Mouse (Mus musculus) heart, embryonic 13.5 days (tissue): Measurements from ENCODE around the gene Slc25a22. TPM values are rescaled to one million over a fixed set of nuclear protein-coding genes. Genes with fewer than 3 reads are reported as not detected.
"Not testable (repeated sequence)": the region's sequence is repeated elsewhere in the genome, so short reads cannot be mapped to it uniquely, and the experiment has no call there.

Source experiments
- ATAC-seq: fragments of 200-750 bp; cut with Nextera tagmentation; 2 replicates; pipeline ENCODE4 v1.8.0; 2017; ENCODE audit warnings: moderate TSS enrichment; ENCODE audit not compliant: insufficient number of reproducible peaks, low FRiP score, low TSS enrichment; ENCODE audit errors: extremely low read depth
- H3K27ac ChIP-seq: fragments of 300-500 bp; sonication (generic); replicated peaks from 2 replicates; pipeline ENCODE4 v1.5.1; 2015; ENCODE audit warnings: moderate library complexity, mild to moderate bottlenecking, inconsistent platforms
- H3K27me3 ChIP-seq: fragments of 300-500 bp; sonication (generic); replicated peaks from 2 replicates; pipeline ENCODE4 v1.6.1; 2015; ENCODE audit warnings: mild to moderate bottlenecking, inconsistent platforms
- H3K36me3 ChIP-seq: fragments of 300-500 bp; sonication (generic); 2 replicates; pipeline ENCODE4 v1.6.1; 2015; ENCODE audit warnings: mild to moderate bottlenecking, inconsistent platforms
- H3K4me1 ChIP-seq: fragments of 300-500 bp; sonication (generic); 2 replicates; pipeline ENCODE4 v1.6.1; 2015; ENCODE audit warnings: inconsistent platforms
- H3K4me2 ChIP-seq: fragments of 300-500 bp; sonication (generic); 2 replicates; pipeline ENCODE4 v1.6.1; 2015; ENCODE audit warnings: inconsistent platforms, mild to moderate bottlenecking, moderate library complexity
- H3K4me3 ChIP-seq: fragments of 300-500 bp; sonication (generic); 2 replicates; pipeline ENCODE4 v1.5.1; 2015; ENCODE audit warnings: moderate library complexity, mild to moderate bottlenecking, inconsistent platforms
- H3K9ac ChIP-seq: fragments of 300-500 bp; sonication (generic); 2 replicates; pipeline ENCODE4 v1.6.1; 2015; ENCODE audit warnings: inconsistent platforms, mild to moderate bottlenecking, moderate library complexity
- H3K9me3 ChIP-seq: fragments of 300-500 bp; sonication (generic); 2 replicates; pipeline ENCODE4 v1.6.1; 2016; ENCODE audit warnings: inconsistent platforms
- WGBS: fragments of 180-500 bp; shearing (Covaris S2); methylation state at CpG from one replicate; pipeline ENCODE4 v1.1.7; 2015; ENCODE audit warnings: mixed read lengths; 5-methylcytosine and 5-hydroxymethylcytosine counted together
- polyA plus RNA-seq: library from polyadenylated mRNA; unstranded; fragments of >200 nt; fragmentation: Nextera tagmentation; extraction: Ambion mirVana; gene quantifications from 2 replicates; pipeline ENCODE4 v1.2.1, GENCODE M21; 2015

Slc25a22 gene
- polyA plus RNA-seq, 1 experiment from 2014 or later: 17.3 TPM

- Histone ChIP-seq H3K4me3 (no peak overlapping the region), H3K36me3 (no peaks in the 10 kb centered on the region), H3K27me3 (no peaks in the 10 kb centered on the region), H3K4me1 (no peaks in the 10 kb centered on the region), H3K9ac (no peak overlapping the region), H3K27ac (no peak overlapping the region), H3K9me3 (no peaks in the 10 kb centered on the region), H3K4me2 (no peak overlapping the region)
- ATAC-seq: no peak
- 68% methylated on average over 9 of the region's 9 CpGs for WGBS
Observed at GRCm38 (mm10) chr7:141420030-141420702, 17.5 kb downstream of the Slc25a22 start.

GRCm38 (mm10) chr7:141418970-141419369 is 18.7 kb downstream of the Slc25a22 start:
- Histone ChIP-seq H3K27me3 (no peaks in the 10 kb centered on the region), H3K4me2 (no peak overlapping the region), H3K9ac (no peak overlapping the region), H3K36me3 (no peaks in the 10 kb centered on the region), H3K9me3 (no peaks in the 10 kb centered on the region), H3K4me3 (no peak overlapping the region), H3K4me1 (peaks cover 6% of the 10 kb centered on the region), H3K27ac (no peak overlapping the region)
- no peak for ATAC-seq
- WGBS: 65% methylated on average over 7 of the region's 7 CpGs

- H3K4me3 ChIP-seq: no peak overlapping the region
- no peaks in the 10 kb centered on the region for H3K36me3 ChIP-seq
- no peak overlapping the region for H3K9ac ChIP-seq
- ATAC-seq: no peak
- peaks cover 11% of the 10 kb centered on the region for H3K4me1 ChIP-seq
- H3K27me3 ChIP-seq: no peaks in the 10 kb centered on the region
- 61% methylated on average over 8 of the region's 8 CpGs for WGBS
- H3K4me2 ChIP-seq: no peak overlapping the region
- H3K9me3 ChIP-seq: no peaks in the 10 kb centered on the region
- no peak overlapping the region for H3K27ac ChIP-seq
Observed at GRCm38 (mm10) chr7:141417731-141418681, 19.7 kb downstream of the Slc25a22 start.

GRCm38 (mm10) chr7:141416144-141416841 is 21.4 kb downstream of the Slc25a22 start:
- H3K27me3 ChIP-seq: no peaks in the 10 kb centered on the region
- no peak for ATAC-seq
- H3K9ac ChIP-seq: no peak overlapping the region
- H3K27ac ChIP-seq: no peak overlapping the region
- no peaks in the 10 kb centered on the region for H3K9me3 ChIP-seq
- no peak overlapping the region for H3K4me3 ChIP-seq
- peaks cover 15% of the 10 kb centered on the region for H3K4me1 ChIP-seq
- H3K4me2 ChIP-seq: no peak overlapping the region
- 77% methylated on average over 6 of the region's 6 CpGs for WGBS
- H3K36me3 ChIP-seq: 0 out of 2 replicates have a peak, but pooled peaks cover 3% of the 10 kb centered on the region

- peak within 1 kb of the TSS; percentile 93 for H3K9ac ChIP-seq
- H3K36me3 ChIP-seq: peaks cover 24% of the 10 kb centered on the region
- H3K9me3 ChIP-seq: no peaks in the 10 kb centered on the region
- peak; percentile 92 for ATAC-seq
- peak within 1 kb of the TSS; percentile 86 for H3K4me2 ChIP-seq
- H3K27me3 ChIP-seq: no peaks in the 10 kb centered on the region
- peaks cover 17% of the 10 kb centered on the region for H3K4me1 ChIP-seq
- peak within 1 kb of the TSS; percentile 64 for H3K4me3 ChIP-seq
- 1% methylated on average over 56 of the region's 56 CpGs for WGBS
- H3K27ac ChIP-seq: peak within 1 kb of the TSS; percentile 78
Observed at GRCm38 (mm10) chr7:141413809-141414584, 23.7 kb downstream of the Slc25a22 start, which contains the start of gene Gatd1. TSS of gene Gatd1 (minus strand) at chr7:141414136.

GRCm38 (mm10) chr7:141413331-141413730 is 24.4 kb downstream of the Slc25a22 start:
- peak overlapping the region; percentile 93 for H3K9ac ChIP-seq

GRCm38 (mm10) chr7:141411667-141412066 is 26.0 kb downstream of the Slc25a22 start:
- no peak for ATAC-seq
- WGBS: 86% methylated on average over 1 of the region's 1 CpGs

More at GRCm38 (mm10) chr7:141413331-141413730, 24.4 kb downstream of the Slc25a22 start:
- H3K36me3 ChIP-seq: peaks cover 28% of the 10 kb centered on the region
- peak overlapping the region; percentile 64 for H3K4me3 ChIP-seq
- peak overlapping the region; percentile 86 for H3K4me2 ChIP-seq
- no peaks in the 10 kb centered on the region for H3K9me3 ChIP-seq
- H3K27ac ChIP-seq: peak overlapping the region; percentile 72
- no peaks in the 10 kb centered on the region for H3K27me3 ChIP-seq
- no peak for ATAC-seq
- WGBS: 3% methylated on average over 16 of the region's 16 CpGs
- peaks cover 18% of the 10 kb centered on the region for H3K4me1 ChIP-seq

DNA sequence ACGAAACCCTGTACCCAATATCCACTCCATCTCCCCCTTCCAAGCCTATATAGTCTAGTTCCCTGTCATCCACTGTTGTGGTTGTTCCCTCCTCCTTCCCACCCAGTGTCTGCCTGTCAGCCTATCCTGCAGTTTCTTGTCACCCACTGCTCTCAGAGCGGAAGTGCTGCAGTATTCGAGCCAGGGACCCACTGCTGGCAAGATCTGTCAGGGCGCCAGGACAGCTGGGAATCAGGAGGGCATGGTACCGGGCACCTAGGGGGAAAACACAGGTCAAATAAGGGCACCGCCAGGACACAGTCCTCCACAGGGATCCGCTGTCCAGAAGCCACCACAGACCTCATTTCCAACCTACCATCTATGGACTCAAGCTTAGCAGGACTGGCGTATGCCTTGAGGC is 27.1 kb downstream of the Slc25a22 start:
- no peak for ATAC-seq
- no peak overlapping the region for H3K4me3 ChIP-seq
- 82% methylated on average over 8 of the region's 8 CpGs for WGBS

More at GRCm38 (mm10) chr7:141411667-141412066, 26.0 kb downstream of the Slc25a22 start:
- Histone ChIP-seq H3K27ac (no peak overlapping the region), H3K36me3 (peaks cover 40% of the 10 kb centered on the region), H3K4me2 (no peak overlapping the region), H3K4me3 (no peak overlapping the region), H3K27me3 (no peaks in the 10 kb centered on the region), H3K4me1 (peaks cover 18% of the 10 kb centered on the region), H3K9me3 (no peaks in the 10 kb centered on the region), H3K9ac (peak overlapping the region; percentile 50; the same call in 1 of the 2 replicates)

GRCm38 (mm10) chr7:141408833-141409232 is 28.9 kb downstream of the Slc25a22 start:
- 11% methylated on average over 11 of the region's 11 CpGs for WGBS
- no peak for ATAC-seq
- H3K4me3 ChIP-seq: no peak overlapping the region

More for the DNA sequence above, 27.1 kb downstream of the Slc25a22 start:
- H3K9ac ChIP-seq: peak overlapping the region; percentile 3; the same call in 1 of the 2 replicates
- no peak overlapping the region for H3K4me2 ChIP-seq
- no peak overlapping the region for H3K27ac ChIP-seq
- no peaks in the 10 kb centered on the region for H3K27me3 ChIP-seq
- H3K36me3 ChIP-seq: peaks cover 40% of the 10 kb centered on the region
- peaks cover 18% of the 10 kb centered on the region for H3K4me1 ChIP-seq
- no peaks in the 10 kb centered on the region for H3K9me3 ChIP-seq

DNA sequence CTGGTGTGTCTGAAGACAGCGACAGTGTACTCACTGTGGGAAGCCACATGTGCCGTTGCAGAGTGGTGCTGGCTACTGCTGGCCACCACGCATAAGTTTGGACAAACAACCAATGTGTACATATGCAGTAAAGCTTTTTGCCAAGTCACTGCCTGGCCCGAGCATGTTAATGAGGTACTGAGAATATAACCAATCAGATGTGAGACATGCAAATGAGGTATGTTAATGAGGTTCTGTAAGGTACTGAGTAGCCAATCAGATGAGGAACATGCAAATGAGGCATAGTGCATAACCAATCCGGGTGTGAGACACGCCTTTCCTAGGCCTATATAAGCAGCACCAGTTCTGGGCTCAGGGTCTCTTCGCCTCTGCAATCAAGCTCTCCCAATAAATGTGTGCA is 30.0 kb downstream of the Slc25a22 start:
- H3K27me3 ChIP-seq, H3K4me1 ChIP-seq, H3K4me2 ChIP-seq, H3K27ac ChIP-seq, H3K9ac ChIP-seq, ATAC-seq, H3K4me3 ChIP-seq, H3K9me3 ChIP-seq: not testable (repeated sequence)
- 94% methylated on average over 7 of the region's 7 CpGs for WGBS
- H3K36me3 ChIP-seq: peaks cover 58% of the 10 kb centered on the region

More at GRCm38 (mm10) chr7:141408833-141409232, 28.9 kb downstream of the Slc25a22 start:
- Histone ChIP-seq H3K36me3 (peaks cover 46% of the 10 kb centered on the region), H3K27me3 (no peaks in the 10 kb centered on the region), H3K9me3 (no peaks in the 10 kb centered on the region), H3K9ac (0 out of 2 replicates have a peak overlapping the region, but pooled peaks have one; percentile 11), H3K4me2 (no peak overlapping the region), H3K4me1 (peaks cover 12% of the 10 kb centered on the region), H3K27ac (no peak overlapping the region)
